Mouse (Mus musculus): ENCODE data around the gene Olfr1042. TPM values are rescaled to one million over a fixed set of nuclear protein-coding genes. Genes with fewer than 3 reads are reported as not detected.
"Not testable (repeated sequence)": the region's sequence is repeated elsewhere in the genome, so short reads cannot be mapped to it uniquely, and the experiment has no call there.

The Olfr1042 gene
- polyA plus RNA-seq (2011; ENCODE audit: insufficient read length, low read depth, missing spikeins): not detected in 2 replicates

DNA sequence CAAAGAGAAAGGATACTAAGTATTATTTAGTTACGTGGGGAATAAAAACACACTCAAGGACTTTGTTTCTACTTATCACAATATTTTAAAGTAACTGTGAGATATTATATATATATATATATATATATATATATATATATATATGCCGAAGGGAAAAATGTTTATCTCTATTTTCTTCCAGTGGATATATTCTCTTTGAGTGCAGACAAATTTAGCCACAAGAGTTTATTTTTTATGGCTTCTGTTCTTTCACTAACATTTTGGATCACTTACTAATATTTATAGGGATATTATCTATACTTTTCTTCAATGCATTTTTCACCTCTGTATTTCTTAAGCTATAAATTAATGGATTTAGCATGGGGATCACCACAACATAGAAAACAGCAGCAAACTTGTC is at the start of gene Olfr1042:
Gene Olfr1042, minus strand, starts transcription at position 101 of the 400 bp plus-strand sequence.
- Histone ChIP-seq H3K4me3 (ENCODE audit: insufficient read depth, low read length) (no peak within 1 kb of the TSS), H3K27ac (ENCODE audit: insufficient read depth, low read length) (no peak within 1 kb of the TSS), H3K4me1 (ENCODE audit: control insufficient read depth, insufficient read depth, low read length) (no peaks in the 10 kb centered on the region)
- TF ChIP-seq CTCF (IDR thresholded peaks at IDR 0.05; ENCODE audit: borderline replicate concordance, insufficient read depth, low read length) (no peak), POLR2A (IDR thresholded peaks at IDR 0.05; ENCODE audit: low read depth, low read length) (no peak)

- Histone ChIP-seq H3K4me3 (ENCODE audit: insufficient read depth, low read length) (no peak within 1 kb of the TSS), H3K27ac (ENCODE audit: insufficient read depth, low read length) (no peak within 1 kb of the TSS), H3K4me1 (ENCODE audit: control insufficient read depth, insufficient read depth, low read length) (no peaks in the 10 kb centered on the region)
- TF ChIP-seq CTCF (IDR thresholded peaks at IDR 0.05; ENCODE audit: borderline replicate concordance, insufficient read depth, low read length) (no peak), POLR2A (IDR thresholded peaks at IDR 0.05; ENCODE audit: low read depth, low read length) (no peak)
Observed at GRCm38 (mm10) chr2:86202909-86203308, 41.3 kb upstream of the Olfr1042 start, which contains the start of gene Olfr1045. Olfr1045 (minus strand) TSS chr2:86203009.

GRCm38 (mm10) chr2:86195863-86196262 is 34.2 kb upstream of the Olfr1042 start:
- Histone ChIP-seq H3K4me3 (ENCODE audit: insufficient read depth, low read length) (no peak overlapping the region), H3K27ac (ENCODE audit: insufficient read depth, low read length) (no peak overlapping the region), H3K4me1 (ENCODE audit: control insufficient read depth, insufficient read depth, low read length) (no peaks in the 10 kb centered on the region)
- no peak for TF ChIP-seq CTCF (IDR thresholded peaks at IDR 0.05; ENCODE audit: borderline replicate concordance, insufficient read depth, low read length)
- no peak for TF ChIP-seq POLR2A (IDR thresholded peaks at IDR 0.05; ENCODE audit: low read depth, low read length)

DNA sequence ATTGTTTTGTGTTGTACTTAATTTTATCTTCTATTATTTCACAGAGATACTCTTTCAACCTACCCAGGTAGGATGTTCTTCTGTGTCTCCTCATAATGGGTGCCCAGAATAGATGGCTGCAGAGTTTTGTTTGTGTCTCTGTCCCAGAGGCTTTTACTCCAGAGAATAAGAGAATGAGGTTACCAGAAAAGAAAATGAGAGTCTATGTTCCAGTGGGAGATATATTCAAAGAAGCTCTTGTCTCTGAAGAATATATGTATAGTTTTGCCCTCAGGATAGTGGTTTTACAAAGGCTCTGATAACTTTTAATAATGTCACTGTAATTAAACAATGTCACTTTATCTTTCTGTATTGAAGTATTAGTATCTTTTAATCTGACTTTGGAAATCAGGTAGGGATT is 23.9 kb upstream of the Olfr1042 start, which contains the start of gene Olfr52:
Gene Olfr52, minus strand, starts transcription at position 101 of the 400 bp plus-strand sequence.
- Histone ChIP-seq H3K4me1 (ENCODE audit: control insufficient read depth, insufficient read depth, low read length) (no peaks in the 10 kb centered on the region), H3K4me3 (ENCODE audit: insufficient read depth, low read length) (no peak within 1 kb of the TSS), H3K27ac (ENCODE audit: insufficient read depth, low read length) (no peak within 1 kb of the TSS)
- TF ChIP-seq POLR2A (IDR thresholded peaks at IDR 0.05; ENCODE audit: low read depth, low read length): no peak
- no peak for TF ChIP-seq CTCF (IDR thresholded peaks at IDR 0.05; ENCODE audit: borderline replicate concordance, insufficient read depth, low read length)

GRCm38 (mm10) chr2:86179950-86180349 is 18.3 kb upstream of the Olfr1042 start:
- no peak overlapping the region for H3K27ac ChIP-seq (ENCODE audit: insufficient read depth, low read length)
- H3K4me1 ChIP-seq (ENCODE audit: control insufficient read depth, insufficient read depth, low read length): no peaks in the 10 kb centered on the region
- no peak for TF ChIP-seq POLR2A (IDR thresholded peaks at IDR 0.05; ENCODE audit: low read depth, low read length)
- no peak for TF ChIP-seq CTCF (IDR thresholded peaks at IDR 0.05; ENCODE audit: borderline replicate concordance, insufficient read depth, low read length)
- H3K4me3 ChIP-seq (ENCODE audit: insufficient read depth, low read length): no peak overlapping the region

DNA sequence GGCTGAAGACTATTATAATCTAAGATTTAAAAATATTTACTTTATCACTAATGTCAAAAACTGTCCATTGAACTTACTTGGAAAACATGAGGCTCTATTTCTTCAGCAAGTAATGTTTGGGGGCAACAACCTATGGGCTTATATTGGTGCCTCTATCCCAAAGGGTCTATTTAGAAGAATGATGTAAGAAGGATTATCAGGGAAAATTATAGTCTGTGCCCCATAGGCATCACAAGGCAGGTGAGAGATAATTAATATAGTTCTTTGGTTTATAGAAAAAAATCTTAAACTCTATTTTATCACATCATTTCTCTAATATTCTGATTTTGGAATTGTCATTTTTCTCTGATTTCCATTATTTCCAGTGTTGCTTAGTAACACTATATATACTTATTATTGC is 16.1 kb upstream of the Olfr1042 start, which contains the start of gene Olfr1044:
Gene Olfr1044, minus strand, starts transcription at position 101 of the 400 bp plus-strand sequence.
- Histone ChIP-seq H3K4me3 (ENCODE audit: insufficient read depth, low read length) (no peak within 1 kb of the TSS), H3K27ac (ENCODE audit: insufficient read depth, low read length) (no peak within 1 kb of the TSS), H3K4me1 (ENCODE audit: control insufficient read depth, insufficient read depth, low read length) (no peaks in the 10 kb centered on the region)
- TF ChIP-seq POLR2A (IDR thresholded peaks at IDR 0.05; ENCODE audit: low read depth, low read length): no peak
- TF ChIP-seq CTCF (IDR thresholded peaks at IDR 0.05; ENCODE audit: borderline replicate concordance, insufficient read depth, low read length): no peak

- not testable (repeated sequence) for H3K4me3 ChIP-seq (ENCODE audit: insufficient read depth, low read length); H3K27ac ChIP-seq (ENCODE audit: insufficient read depth, low read length); H3K4me1 ChIP-seq (ENCODE audit: control insufficient read depth, insufficient read depth, low read length)
Observed at GRCm38 (mm10) chr2:86175422-86175821, 13.8 kb upstream of the Olfr1042 start.

- TF ChIP-seq CTCF (IDR thresholded peaks at IDR 0.05; ENCODE audit: borderline replicate concordance, insufficient read depth, low read length) (no peak), POLR2A (IDR thresholded peaks at IDR 0.05; ENCODE audit: low read depth, low read length) (no peak)
- H3K4me3 ChIP-seq (ENCODE audit: insufficient read depth, low read length): no peak within 1 kb of the TSS
Observed at GRCm38 (mm10) chr2:86167422-86167821, 5.8 kb upstream of the Olfr1042 start, which contains the start of gene Olfr1043. Olfr1043 (minus strand) TSS chr2:86167522.

DNA sequence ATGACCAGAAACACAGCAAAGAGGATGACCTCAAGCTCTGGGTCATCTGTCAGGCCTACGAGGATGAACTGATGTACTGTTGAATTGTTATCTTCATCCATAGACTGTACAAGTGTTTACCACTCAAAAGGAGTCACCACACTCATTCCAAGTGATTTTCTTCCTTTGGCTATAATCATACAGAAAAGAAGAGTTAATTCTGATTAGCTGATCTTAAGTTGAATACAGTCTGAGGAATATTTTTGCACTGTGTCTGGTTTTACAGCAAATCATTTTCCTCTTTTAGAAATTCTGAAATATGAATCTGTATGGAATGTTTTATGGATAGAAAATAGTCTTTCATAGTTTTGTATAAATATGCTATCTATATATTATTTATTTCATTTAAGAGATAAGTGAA is 15.0 kb downstream of the Olfr1042 start, which contains the start of gene Olfr1040:
Gene Olfr1040, minus strand, starts transcription at position 101 of the 400 bp plus-strand sequence.
- H3K4me1 ChIP-seq (ENCODE audit: control insufficient read depth, insufficient read depth, low read length): no peaks in the 10 kb centered on the region
- H3K27ac ChIP-seq (ENCODE audit: insufficient read depth, low read length): no peak within 1 kb of the TSS
- no peak within 1 kb of the TSS for H3K4me3 ChIP-seq (ENCODE audit: insufficient read depth, low read length)
- TF ChIP-seq POLR2A (IDR thresholded peaks at IDR 0.05; ENCODE audit: low read depth, low read length): no peak
- no peak for TF ChIP-seq CTCF (IDR thresholded peaks at IDR 0.05; ENCODE audit: borderline replicate concordance, insufficient read depth, low read length)

More at GRCm38 (mm10) chr2:86167422-86167821, 5.8 kb upstream of the Olfr1042 start, which contains the start of gene Olfr1043:
- Histone ChIP-seq H3K27ac (ENCODE audit: insufficient read depth, low read length) (no peak within 1 kb of the TSS), H3K4me1 (ENCODE audit: control insufficient read depth, insufficient read depth, low read length) (no peaks in the 10 kb centered on the region)

DNA sequence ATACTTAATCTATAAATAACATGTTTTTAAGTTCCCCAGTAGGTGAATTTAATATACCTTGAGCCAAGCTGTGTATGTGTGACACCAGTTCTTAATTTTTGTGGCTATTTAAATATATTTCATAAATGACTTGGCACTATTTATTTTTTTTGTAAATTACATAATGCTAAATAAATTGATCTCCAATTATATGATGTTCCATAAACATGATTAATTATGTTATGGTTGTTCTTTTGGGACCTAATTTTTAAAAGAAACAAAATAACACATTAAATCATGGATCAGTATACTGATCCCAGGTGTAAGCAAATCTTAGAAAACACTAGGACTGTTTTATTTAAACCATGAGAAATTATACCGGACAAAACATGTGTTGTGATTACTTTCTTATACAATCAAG is 25.8 kb downstream of the Olfr1042 start, which contains the start of gene Olfr1039:
Gene Olfr1039, minus strand, starts transcription at position 101 of the 400 bp plus-strand sequence.
- Histone ChIP-seq H3K4me3 (ENCODE audit: insufficient read depth, low read length) (no peak within 1 kb of the TSS), H3K4me1 (ENCODE audit: control insufficient read depth, insufficient read depth, low read length) (no peaks in the 10 kb centered on the region), H3K27ac (ENCODE audit: insufficient read depth, low read length) (no peak within 1 kb of the TSS)
- TF ChIP-seq POLR2A (IDR thresholded peaks at IDR 0.05; ENCODE audit: low read depth, low read length): no peak
- no peak for TF ChIP-seq CTCF (IDR thresholded peaks at IDR 0.05; ENCODE audit: borderline replicate concordance, insufficient read depth, low read length)

Other genes with a start within 250 kb of the Olfr1042 start
- gene Olfr1025-ps1, start 246.6 kb downstream of the Olfr1042 start, polyA plus RNA-seq (2011; ENCODE audit: insufficient read length, low read depth, missing spikeins): not detected in 2 replicates
- not detected in 2 replicates for gene Olfr1026, start 240.3 kb downstream of the Olfr1042 start, polyA plus RNA-seq (2011; ENCODE audit: insufficient read length, low read depth, missing spikeins)
- gene Olfr1028, start 211.4 kb downstream of the Olfr1042 start, polyA plus RNA-seq (2011; ENCODE audit: insufficient read length, low read depth, missing spikeins): not detected in 2 replicates
- not detected in 2 replicates for gene Olfr1029, start 187.9 kb downstream of the Olfr1042 start, polyA plus RNA-seq (2011; ENCODE audit: insufficient read length, low read depth, missing spikeins)
- not detected in 2 replicates for gene Olfr1030, start 182.6 kb downstream of the Olfr1042 start, polyA plus RNA-seq (2011; ENCODE audit: insufficient read length, low read depth, missing spikeins)
- gene Olfr1031, start 171.5 kb downstream of the Olfr1042 start, polyA plus RNA-seq (2011; ENCODE audit: insufficient read length, low read depth, missing spikeins): not detected in 2 replicates
- gene Olfr1032, start 156.3 kb downstream of the Olfr1042 start, polyA plus RNA-seq (2011; ENCODE audit: insufficient read length, low read depth, missing spikeins): not detected in 2 replicates
- 0.63 and 1.2 TPM in 2 replicates for gene Olfr1033, start 141.2 kb downstream of the Olfr1042 start, polyA plus RNA-seq (2011; ENCODE audit: insufficient read length, low read depth, missing spikeins)
- gene Olfr1034, start 116.0 kb downstream of the Olfr1042 start, polyA plus RNA-seq (2011; ENCODE audit: insufficient read length, low read depth, missing spikeins): not detected in 2 replicates
- gene Olfr1036, start 87.8 kb downstream of the Olfr1042 start, polyA plus RNA-seq (2011; ENCODE audit: insufficient read length, low read depth, missing spikeins): not detected in 2 replicates
- gene Olfr1037, start 74.5 kb downstream of the Olfr1042 start, polyA plus RNA-seq (2011; ENCODE audit: insufficient read length, low read depth, missing spikeins): not detected in 2 replicates
- not detected in 2 replicates for gene Olfr1039, start 25.9 kb downstream of the Olfr1042 start, polyA plus RNA-seq (2011; ENCODE audit: insufficient read length, low read depth, missing spikeins)
- not detected in 2 replicates for gene Olfr1040, start 15.1 kb downstream of the Olfr1042 start, polyA plus RNA-seq (2011; ENCODE audit: insufficient read length, low read depth, missing spikeins)
- gene Olfr1043, start 5.7 kb upstream of the Olfr1042 start, polyA plus RNA-seq (2011; ENCODE audit: insufficient read length, low read depth, missing spikeins): not detected in 2 replicates
- not detected in 2 replicates for gene Olfr1044, start 16.0 kb upstream of the Olfr1042 start, polyA plus RNA-seq (2011; ENCODE audit: insufficient read length, low read depth, missing spikeins)
- not detected in 2 replicates for gene Olfr52, start 23.8 kb upstream of the Olfr1042 start, polyA plus RNA-seq (2011; ENCODE audit: insufficient read length, low read depth, missing spikeins)
- not detected in 2 replicates for gene Olfr1045, start 41.2 kb upstream of the Olfr1042 start, polyA plus RNA-seq (2011; ENCODE audit: insufficient read length, low read depth, missing spikeins)
- not detected in 2 replicates for gene Olfr1046, start 57.5 kb upstream of the Olfr1042 start, polyA plus RNA-seq (2011; ENCODE audit: insufficient read length, low read depth, missing spikeins)
- gene Olfr1047, start 69.6 kb upstream of the Olfr1042 start, polyA plus RNA-seq (2011; ENCODE audit: insufficient read length, low read depth, missing spikeins): not detected in 2 replicates
- not detected in 2 replicates for gene Olfr1048, start 78.5 kb upstream of the Olfr1042 start, polyA plus RNA-seq (2011; ENCODE audit: insufficient read length, low read depth, missing spikeins)
- gene Olfr1049, start 96.5 kb upstream of the Olfr1042 start, polyA plus RNA-seq (2011; ENCODE audit: insufficient read length, low read depth, missing spikeins): not detected in 2 replicates
- gene Olfr1051, start 117.2 kb upstream of the Olfr1042 start, polyA plus RNA-seq (2011; ENCODE audit: insufficient read length, low read depth, missing spikeins): not detected in 2 replicates
- gene Olfr1052, start 130.6 kb upstream of the Olfr1042 start, polyA plus RNA-seq (2011; ENCODE audit: insufficient read length, low read depth, missing spikeins): not detected in 2 replicates
- gene Olfr1053, start 153.4 kb upstream of the Olfr1042 start, polyA plus RNA-seq (2011; ENCODE audit: insufficient read length, low read depth, missing spikeins): not detected in 2 replicates
- gene Olfr1054, start 173.6 kb upstream of the Olfr1042 start, polyA plus RNA-seq (2011; ENCODE audit: insufficient read length, low read depth, missing spikeins): not detected in 2 replicates
- gene Olfr1055, start 188.4 kb upstream of the Olfr1042 start, polyA plus RNA-seq (2011; ENCODE audit: insufficient read length, low read depth, missing spikeins): not detected in 2 replicates
- gene Olfr1056, start 200.6 kb upstream of the Olfr1042 start, polyA plus RNA-seq (2011; ENCODE audit: insufficient read length, low read depth, missing spikeins): not detected in 2 replicates
- not detected in 2 replicates for gene Olfr1057, start 216.6 kb upstream of the Olfr1042 start, polyA plus RNA-seq (2011; ENCODE audit: insufficient read length, low read depth, missing spikeins)
- gene Olfr1058, start 226.7 kb upstream of the Olfr1042 start, polyA plus RNA-seq (2011; ENCODE audit: insufficient read length, low read depth, missing spikeins): not detected in 2 replicates

All from embryonic fibroblast, embryonic 13.5 days (primary cell).